Mouse (Mus musculus): ENCODE data around the gene Iqschfp. TPM values are rescaled to one million over a fixed set of nuclear protein-coding genes. Genes with fewer than 3 reads are reported as not detected.

Iqschfp gene
- polyA plus RNA-seq, 1 experiment from 2014 or later, result 0.38 TPM

GRCm38 (mm10) chr3:68353492-68353891, 461.5 kb downstream of the Iqschfp start:
- no peak for DNase-seq (ENCODE audit: extremely low spot score, low spot score)

DNA sequence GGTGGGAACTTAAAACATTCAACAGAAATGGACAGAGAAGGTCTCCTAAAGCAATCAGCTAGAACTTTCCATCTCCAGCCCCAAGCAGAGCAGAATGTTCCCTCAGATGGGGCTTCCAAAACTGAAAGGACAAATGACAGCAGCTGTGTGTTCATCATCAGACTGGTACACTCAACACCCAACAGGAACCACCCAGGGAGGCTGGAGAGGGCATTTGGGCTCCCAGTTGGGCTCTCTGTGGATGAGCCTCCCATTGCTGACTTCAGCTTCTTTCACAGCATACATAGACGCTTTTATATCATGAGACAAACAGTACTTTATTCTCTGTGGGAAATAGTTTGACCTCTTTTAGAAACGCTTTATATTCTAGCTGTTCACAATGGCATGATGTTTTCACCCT, 464.5 kb downstream of the Iqschfp start:
- DNase-seq (ENCODE audit: extremely low spot score, low spot score), result no peak
- Histone ChIP-seq H3K27ac (no peak overlapping the region), H3K4me3 (no peak overlapping the region), H3K9me3 (no peaks in the 10 kb centered on the region; the same call in 1 of the 2 replicates), H3K27me3 (ENCODE audit: poor library complexity, severe bottlenecking) (no peaks in the 10 kb centered on the region), H3K36me3 (replicated peaks) (no peaks in the 10 kb centered on the region), H3K4me1 (no peaks in the 10 kb centered on the region)
- 94% methylated on average over 2 of the region's 2 CpGs for WGBS

More at GRCm38 (mm10) chr3:68353492-68353891, 461.5 kb downstream of the Iqschfp start:
- H3K4me3 ChIP-seq, result no peak overlapping the region
- no peak overlapping the region for H3K27ac ChIP-seq
- no peaks in the 10 kb centered on the region for H3K4me1 ChIP-seq
- H3K9me3 ChIP-seq, result no peaks in the 10 kb centered on the region; the same call in 1 of the 2 replicates
- H3K36me3 ChIP-seq (replicated peaks), result no peaks in the 10 kb centered on the region
- WGBS, result 86% methylated on average over 3 of the region's 3 CpGs
- H3K27me3 ChIP-seq (ENCODE audit: poor library complexity, severe bottlenecking), result no peaks in the 10 kb centered on the region

DNA sequence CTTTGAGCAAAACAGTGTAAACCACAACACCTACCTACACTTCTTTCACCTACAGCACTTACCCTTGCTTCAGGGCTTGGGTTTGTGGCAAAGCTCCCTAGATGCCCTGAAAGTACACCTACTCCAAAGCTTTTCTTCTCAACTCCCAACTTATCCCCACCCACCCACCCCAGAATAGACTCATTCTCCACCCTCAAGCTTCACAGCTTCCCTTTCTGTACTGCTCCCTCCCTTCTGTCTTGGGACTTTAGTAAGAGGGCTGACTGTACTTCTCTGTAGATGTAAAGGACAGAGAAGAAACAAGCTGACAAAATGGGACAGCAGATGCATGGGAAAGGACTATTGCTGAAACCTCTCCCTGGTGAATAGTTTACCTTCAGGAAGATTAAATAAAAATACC, 476.0 kb downstream of the Iqschfp start:
- Histone ChIP-seq H3K27me3 (ENCODE audit: poor library complexity, severe bottlenecking) (no peaks in the 10 kb centered on the region), H3K4me1 (no peaks in the 10 kb centered on the region), H3K36me3 (replicated peaks) (no peaks in the 10 kb centered on the region), H3K4me3 (no peak overlapping the region), H3K9me3 (no peaks in the 10 kb centered on the region), H3K27ac (no peak overlapping the region)
- no peak for DNase-seq (ENCODE audit: extremely low spot score, low spot score)

- H3K36me3 ChIP-seq (replicated peaks), result no peaks in the 10 kb centered on the region
- WGBS, result 100% methylated on average over 1 of the region's 1 CpGs
- no peaks in the 10 kb centered on the region for H3K9me3 ChIP-seq
- no peaks in the 10 kb centered on the region for H3K27me3 ChIP-seq (ENCODE audit: poor library complexity, severe bottlenecking)
- H3K4me3 ChIP-seq, result no peak overlapping the region
- H3K4me1 ChIP-seq, result no peaks in the 10 kb centered on the region
- H3K27ac ChIP-seq, result no peak overlapping the region
- no peak for DNase-seq (ENCODE audit: extremely low spot score, low spot score)
These were observed 480.9 kb downstream of the Iqschfp start for GRCm38 (mm10) chr3:68372925-68373324.

GRCm38 (mm10) chr3:68375100-68375508, 483.1 kb downstream of the Iqschfp start:
- no peaks in the 10 kb centered on the region for H3K4me1 ChIP-seq
- no peak for DNase-seq (ENCODE audit: extremely low spot score, low spot score)
- no peak overlapping the region for H3K27ac ChIP-seq
- H3K27me3 ChIP-seq (ENCODE audit: poor library complexity, severe bottlenecking), result no peaks in the 10 kb centered on the region
- H3K9me3 ChIP-seq, result no peaks in the 10 kb centered on the region
- no peak overlapping the region for H3K4me3 ChIP-seq
- H3K36me3 ChIP-seq (replicated peaks), result no peaks in the 10 kb centered on the region
- WGBS, result 76% methylated on average over 10 of the region's 10 CpGs

DNA sequence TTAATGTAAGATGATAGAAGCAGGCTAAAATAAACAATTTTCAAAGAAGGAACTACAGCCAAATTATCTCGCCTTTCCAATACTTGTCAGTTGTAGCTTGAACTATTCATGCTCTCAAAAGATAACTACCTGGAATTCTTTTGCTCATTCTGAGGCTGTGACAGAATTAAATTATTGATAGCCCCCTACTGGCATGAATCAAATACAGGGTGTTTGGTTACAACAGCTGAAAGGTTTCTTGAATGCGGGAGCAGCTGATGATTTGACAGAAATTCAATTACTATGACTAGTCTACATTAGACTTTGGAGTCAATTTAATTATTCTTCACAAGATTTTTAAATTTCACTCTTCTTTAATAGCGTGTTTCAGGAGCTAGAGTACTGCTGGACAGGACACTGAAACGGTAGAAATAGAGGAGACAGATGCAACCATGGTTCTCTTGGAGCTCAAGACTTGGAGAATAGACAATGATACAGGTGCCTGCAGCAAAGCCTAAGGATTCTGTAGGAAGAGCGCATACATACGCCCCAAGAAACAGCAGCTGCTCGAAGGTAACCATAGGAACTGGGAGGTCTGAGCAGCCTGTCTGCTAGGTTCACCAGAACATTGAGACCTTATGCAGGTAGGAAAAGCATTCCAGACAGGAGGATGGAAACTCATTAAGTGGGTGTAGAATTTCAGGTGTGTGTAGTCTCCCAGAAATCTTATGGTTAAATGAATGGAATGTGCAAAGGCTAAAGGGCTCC, 485.6 kb downstream of the Iqschfp start:
- H3K9me3 ChIP-seq, result no peaks in the 10 kb centered on the region
- no peak for DNase-seq (ENCODE audit: extremely low spot score, low spot score)
- no peaks in the 10 kb centered on the region for H3K4me1 ChIP-seq
- H3K36me3 ChIP-seq (replicated peaks), result no peaks in the 10 kb centered on the region
- H3K27me3 ChIP-seq (ENCODE audit: poor library complexity, severe bottlenecking), result no peaks in the 10 kb centered on the region
- H3K27ac ChIP-seq, result no peak overlapping the region
- WGBS, result 82% methylated on average over 7 of the region's 7 CpGs
- no peak overlapping the region for H3K4me3 ChIP-seq

DNA sequence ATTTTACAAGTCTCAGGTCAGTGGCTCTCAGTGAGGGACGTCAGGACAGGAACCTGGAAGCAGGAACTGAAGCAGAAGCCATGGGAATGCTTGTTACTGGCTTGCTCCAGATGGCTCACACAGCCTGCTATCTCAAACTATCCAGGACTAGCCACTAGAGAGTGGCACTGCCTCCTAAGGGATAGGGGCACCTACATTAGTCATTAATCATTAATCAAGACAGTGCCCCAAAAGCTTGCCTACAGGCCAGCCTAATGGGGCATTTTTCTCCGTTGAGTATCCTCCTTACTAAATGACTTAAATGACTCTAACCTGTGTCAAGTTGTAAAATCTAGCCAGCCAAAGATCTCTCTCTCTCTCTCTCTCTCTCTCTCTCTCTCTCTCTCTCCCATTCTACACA, 486.8 kb downstream of the Iqschfp start:
- DNase-seq (ENCODE audit: extremely low spot score, low spot score), result no peak
- Histone ChIP-seq H3K4me3 (no peak overlapping the region), H3K4me1 (peaks cover 2% of the 10 kb centered on the region; the same call in 1 of the 2 replicates), H3K9me3 (no peaks in the 10 kb centered on the region), H3K36me3 (replicated peaks) (no peaks in the 10 kb centered on the region), H3K27me3 (ENCODE audit: poor library complexity, severe bottlenecking) (no peaks in the 10 kb centered on the region), H3K27ac (no peak overlapping the region)
- WGBS, result 84% methylated on average over 2 of the region's 2 CpGs

DNA sequence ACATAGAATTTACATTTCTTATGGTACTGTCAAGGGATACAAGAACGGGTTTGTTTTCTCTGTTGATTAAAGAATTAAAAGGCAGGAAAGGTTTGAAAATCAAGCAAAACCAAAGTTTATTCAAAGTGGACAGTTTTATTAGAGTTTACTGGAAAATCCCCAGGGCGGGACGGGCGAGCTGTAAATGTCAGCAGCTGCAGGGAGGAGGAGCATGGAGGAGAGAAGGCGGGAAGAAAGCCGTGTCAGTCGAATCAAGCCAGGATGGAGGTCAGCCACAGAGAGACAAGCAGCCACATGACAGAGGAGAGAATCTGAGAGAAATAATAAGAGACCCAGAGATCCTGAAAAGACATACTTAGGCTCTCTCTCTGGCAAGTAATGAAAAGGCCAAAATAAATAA, 487.2 kb downstream of the Iqschfp start:
- Histone ChIP-seq H3K4me3 (no peak overlapping the region), H3K4me1 (peaks cover 2% of the 10 kb centered on the region; the same call in 1 of the 2 replicates), H3K27ac (no peak overlapping the region), H3K9me3 (no peaks in the 10 kb centered on the region), H3K27me3 (ENCODE audit: poor library complexity, severe bottlenecking) (no peaks in the 10 kb centered on the region), H3K36me3 (replicated peaks) (no peaks in the 10 kb centered on the region)
- no peak for DNase-seq (ENCODE audit: extremely low spot score, low spot score)
- WGBS, result 68% methylated on average over 7 of the region's 7 CpGs

DNA sequence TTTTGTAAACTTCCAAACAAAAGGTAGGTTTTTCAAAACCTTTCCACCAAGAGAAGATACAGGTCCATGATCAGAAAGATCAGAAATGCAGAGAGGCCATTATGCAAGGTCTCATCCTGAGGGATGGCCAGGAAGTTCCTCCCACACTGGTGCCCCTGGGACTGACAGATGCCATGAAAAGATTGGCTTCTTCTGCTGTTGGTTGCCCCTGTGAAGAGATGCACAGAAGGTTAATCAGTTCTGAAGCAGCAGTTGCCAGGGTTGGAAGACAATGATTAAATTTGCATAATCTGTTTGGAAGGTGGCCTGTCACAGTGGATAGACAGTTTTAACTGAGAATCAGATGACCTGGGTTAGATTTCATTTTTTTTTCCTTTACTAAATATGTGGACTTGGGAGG, 491.6 kb downstream of the Iqschfp start:
- H3K27ac ChIP-seq, result no peak overlapping the region
- no peaks in the 10 kb centered on the region for H3K27me3 ChIP-seq (ENCODE audit: poor library complexity, severe bottlenecking)
- no peaks in the 10 kb centered on the region for H3K9me3 ChIP-seq
- no peaks in the 10 kb centered on the region for H3K36me3 ChIP-seq (replicated peaks)
- no peak overlapping the region for H3K4me3 ChIP-seq
- H3K4me1 ChIP-seq, result peaks cover 2% of the 10 kb centered on the region; the same call in 1 of the 2 replicates
- no peak for DNase-seq (ENCODE audit: extremely low spot score, low spot score)

DNA sequence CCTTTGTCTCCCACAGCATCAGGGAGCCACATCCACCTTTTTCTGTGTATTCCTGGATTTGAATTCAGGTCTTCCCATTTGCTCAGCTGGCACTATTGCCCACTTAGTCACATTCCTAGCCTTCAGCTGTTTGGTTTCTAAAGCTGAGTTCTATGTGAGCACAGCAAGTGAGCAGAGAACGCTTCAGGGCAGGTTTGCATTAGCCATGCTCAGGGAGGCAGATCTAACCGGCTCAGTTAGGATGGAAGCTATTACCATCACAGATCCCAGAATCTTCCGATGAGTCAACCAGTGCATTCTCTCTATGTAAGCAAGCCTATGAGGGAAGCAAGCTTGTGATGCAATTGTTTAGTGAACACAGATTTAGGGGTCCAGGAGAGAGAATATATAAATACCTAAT, 493.5 kb downstream of the Iqschfp start:
- H3K36me3 ChIP-seq (replicated peaks), result no peaks in the 10 kb centered on the region
- WGBS, result 81% methylated on average over 3 of the region's 3 CpGs

GRCm38 (mm10) chr3:68388023-68388422, 496.0 kb downstream of the Iqschfp start:
- DNase-seq (ENCODE audit: extremely low spot score, low spot score), result no peak
- H3K27ac ChIP-seq, result no peak overlapping the region
- WGBS, result 92% methylated on average over 3 of the region's 3 CpGs
- H3K9me3 ChIP-seq, result no peaks in the 10 kb centered on the region
- H3K27me3 ChIP-seq (ENCODE audit: poor library complexity, severe bottlenecking), result no peaks in the 10 kb centered on the region
- H3K4me3 ChIP-seq, result no peak overlapping the region
- H3K36me3 ChIP-seq (replicated peaks), result no peaks in the 10 kb centered on the region
- peaks cover 2% of the 10 kb centered on the region; the same call in 1 of the 2 replicates for H3K4me1 ChIP-seq

More for the DNA sequence above, 493.5 kb downstream of the Iqschfp start:
- DNase-seq (ENCODE audit: extremely low spot score, low spot score), result no peak
- Histone ChIP-seq H3K27ac (no peak overlapping the region), H3K9me3 (no peaks in the 10 kb centered on the region), H3K4me1 (peaks cover 2% of the 10 kb centered on the region; the same call in 1 of the 2 replicates), H3K27me3 (ENCODE audit: poor library complexity, severe bottlenecking) (no peaks in the 10 kb centered on the region), H3K4me3 (no peak overlapping the region)

- Histone ChIP-seq H3K27me3 (ENCODE audit: poor library complexity, severe bottlenecking) (no peaks in the 10 kb centered on the region), H3K27ac (no peak overlapping the region), H3K36me3 (replicated peaks) (no peaks in the 10 kb centered on the region), H3K4me1 (no peaks in the 10 kb centered on the region), H3K4me3 (no peak overlapping the region), H3K9me3 (no peaks in the 10 kb centered on the region)
- 82% methylated on average over 2 of the region's 2 CpGs for WGBS
- no peak for DNase-seq (ENCODE audit: extremely low spot score, low spot score)
These were observed 501.5 kb downstream of the Iqschfp start for GRCm38 (mm10) chr3:68393578-68393977.

DNA sequence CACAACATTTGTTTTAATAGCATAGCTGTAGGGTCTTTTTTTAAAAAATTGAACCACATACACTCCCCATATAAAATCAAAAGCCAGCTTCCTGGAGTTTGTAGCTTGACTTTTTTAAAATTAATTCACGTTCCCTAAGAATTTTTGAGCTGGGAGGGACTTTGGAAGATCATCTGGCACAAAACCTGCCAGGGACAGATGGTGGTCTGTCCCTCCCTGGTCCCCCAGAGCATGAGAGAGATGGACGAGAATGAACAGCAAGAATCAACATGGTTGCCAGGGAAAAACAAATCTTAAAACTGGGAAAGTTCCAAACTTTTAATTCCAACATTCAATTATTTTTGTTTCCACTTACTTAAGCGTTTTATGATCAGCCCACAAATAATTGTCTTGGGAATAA, 506.7 kb downstream of the Iqschfp start:
- no peaks in the 10 kb centered on the region for H3K4me1 ChIP-seq
- no peaks in the 10 kb centered on the region for H3K9me3 ChIP-seq
- no peak overlapping the region for H3K27ac ChIP-seq
- DNase-seq (ENCODE audit: extremely low spot score, low spot score), result no peak
- H3K27me3 ChIP-seq (ENCODE audit: poor library complexity, severe bottlenecking), result no peaks in the 10 kb centered on the region
- no peaks in the 10 kb centered on the region for H3K36me3 ChIP-seq (replicated peaks)
- H3K4me3 ChIP-seq, result no peak overlapping the region
- WGBS, result 91% methylated on average over 3 of the region's 3 CpGs

All from forebrain, embryonic 10.5 days (tissue).